Mouse (Mus musculus) MEL (cell line): ENCODE measurements around the gene Atp2a2. TPM values are rescaled to one million over a fixed set of nuclear protein-coding genes. Genes with fewer than 3 reads are reported as not detected.

Experiments
- DNase-seq: peaks from one replicate; pipeline ENCODE4 v3.0.0; 2011; ENCODE audit warnings: low read depth, low spot score
- H3K27ac ChIP-seq: 2 replicates; pipeline ENCODE4 v1.5.1; 2012; ENCODE audit warnings: low read depth, mild to moderate bottlenecking, control low read depth, low read length, moderate library complexity; ENCODE audit not compliant: control insufficient read depth
- H3K27me3 ChIP-seq, 2 experiments: fragments of 150-350 bp in 1 of 2; sonication (generic) in 1 of 2; 2 replicates each; pipeline ENCODE4 v1.6.1; 2012; ENCODE audit warnings: low read length in 2 of 2, mild to moderate bottlenecking in 2 of 2, improper control_type of control experiment in 1 of 2, moderate library complexity in 1 of 2; ENCODE audit not compliant: insufficient read depth in 2 of 2, control insufficient read depth in 1 of 2
- H3K36me3 ChIP-seq, 2 experiments: 2 replicates each; pipeline ENCODE4 v1.6.1; 2012 to 2014; ENCODE audit warnings: low read length in 2 of 2, improper control_type of control experiment in 1 of 2, inconsistent platforms in 1 of 2, mild to moderate bottlenecking in 1 of 2; ENCODE audit not compliant: insufficient read depth in 2 of 2, control insufficient read depth in 1 of 2
- H3K4me1 ChIP-seq, 2 experiments: fragments of 150-350 bp in 1 of 2; sonication (generic) in 1 of 2; 2 replicates each; pipeline ENCODE4 v1.6.1; 2012; ENCODE audit warnings: low read length in 2 of 2, improper control_type of control experiment in 1 of 2, mild to moderate bottlenecking in 1 of 2; ENCODE audit not compliant: insufficient read depth in 2 of 2, control insufficient read depth in 1 of 2
- H3K4me3 ChIP-seq, 2 experiments: fragments of 150-350 bp in 1 of 2; sonication (generic) in 1 of 2; 2 replicates each; pipeline ENCODE4 v1.5.1; 2012; ENCODE audit warnings: low read depth in 2 of 2, low read length in 2 of 2, mild to moderate bottlenecking in 2 of 2, moderate library complexity in 2 of 2, control low read depth in 1 of 2, improper control_type of control experiment in 1 of 2; ENCODE audit not compliant: control insufficient read depth in 1 of 2, insufficient read depth in 1 of 2
- H3K79me2 ChIP-seq: 2 replicates; pipeline ENCODE4 v1.6.1; 2012; ENCODE audit warnings: mild to moderate bottlenecking, low read length, moderate library complexity; ENCODE audit not compliant: control insufficient read depth, poor library complexity, insufficient read depth
- H3K9ac ChIP-seq: 2 replicates; pipeline ENCODE4 v1.6.1; 2012; ENCODE audit warnings: low read depth, mild to moderate bottlenecking, control low read depth, low read length, moderate library complexity; ENCODE audit not compliant: control insufficient read depth, poor library complexity, severe bottlenecking
- H3K9me3 ChIP-seq: fragments of 150-350 bp; sonication (generic); replicated peaks from 2 replicates; pipeline ENCODE4 v1.6.1; 2012; ENCODE audit warnings: mild to moderate bottlenecking, low read length, improper control_type of control experiment, moderate library complexity; ENCODE audit not compliant: insufficient read depth
- BHLHE40 ChIP-seq: IDR thresholded peaks from 2 replicates; pipeline ENCODE4 v1.6.1; 2012; ENCODE audit warnings: low read depth, mild to moderate bottlenecking, inconsistent platforms, low read length, improper control_type of control experiment, borderline replicate concordance
- CTCF ChIP-seq, 3 experiments: IDR thresholded peaks in 2 of 3; conservative IDR thresholded peaks in 1 of 3; 2 replicates each; pipeline ENCODE4 v1.5.1; 2011 to 2012; ENCODE audit warnings: low read length in 3 of 3, low read depth in 2 of 3, mild to moderate bottlenecking in 2 of 3, improper control_type of control experiment in 1 of 3, inconsistent platforms in 1 of 3, mixed read lengths in 1 of 3, moderate library complexity in 1 of 3; ENCODE audit not compliant: control insufficient read depth in 1 of 3, insufficient read depth in 1 of 3, poor library complexity in 1 of 3, severe bottlenecking in 1 of 3
- E2F4 ChIP-seq: IDR thresholded peaks from 2 replicates; pipeline ENCODE4 v1.6.1; 2011; ENCODE audit warnings: low read depth, low read length, improper control_type of control experiment, borderline replicate concordance
- EP300 ChIP-seq, 2 experiments: IDR thresholded peaks; 2 replicates each; pipeline ENCODE4 v1.6.1; 2011; ENCODE audit warnings: improper control_type of control experiment in 2 of 2, low read length in 2 of 2, low read depth in 1 of 2, mild to moderate bottlenecking in 1 of 2
- ETS1 ChIP-seq: IDR thresholded peaks from 2 replicates; pipeline ENCODE4 v1.6.1; 2012; ENCODE audit warnings: low read depth, mild to moderate bottlenecking, inconsistent platforms, low read length, improper control_type of control experiment, moderate library complexity
- GABPA ChIP-seq: IDR thresholded peaks from 2 replicates; pipeline ENCODE4 v1.6.1; 2012; ENCODE audit warnings: low read depth, mild to moderate bottlenecking, inconsistent platforms, low read length, improper control_type of control experiment, moderate library complexity
- JUND ChIP-seq: IDR thresholded peaks from 2 replicates; pipeline ENCODE4 v1.6.1; 2011; ENCODE audit warnings: low read depth, mild to moderate bottlenecking, improper control_type of control experiment, low read length
- KAT2A ChIP-seq: conservative IDR thresholded peaks from 2 replicates; pipeline ENCODE4 v1.6.1; 2012; ENCODE audit warnings: low read depth, low read length, improper control_type of control experiment, inconsistent platforms
- MAX ChIP-seq: IDR thresholded peaks from 2 replicates; pipeline ENCODE4 v1.6.1; 2011; ENCODE audit warnings: low read length, improper control_type of control experiment
- MEF2A ChIP-seq: IDR thresholded peaks from 2 replicates; pipeline ENCODE4 v1.6.1; 2014; ENCODE audit warnings: low read depth, mild to moderate bottlenecking, inconsistent platforms, low read length, improper control_type of control experiment; ENCODE audit not compliant: poor library complexity, insufficient replicate concordance, severe bottlenecking; ENCODE audit errors: extremely low read depth
- MXI1 ChIP-seq: IDR thresholded peaks from 2 replicates; pipeline ENCODE4 v1.6.1; 2011; ENCODE audit warnings: mild to moderate bottlenecking, low read depth, low read length, improper control_type of control experiment
- MYB ChIP-seq: IDR thresholded peaks from 2 replicates; pipeline ENCODE4 v1.6.1; 2011; ENCODE audit warnings: mild to moderate bottlenecking, low read depth, low read length, improper control_type of control experiment
- NRF1 ChIP-seq: IDR thresholded peaks from 2 replicates; pipeline ENCODE4 v1.6.1; 2014; ENCODE audit warnings: low read depth, mild to moderate bottlenecking, inconsistent platforms, low read length, improper control_type of control experiment, moderate library complexity; ENCODE audit not compliant: poor library complexity, insufficient read depth, severe bottlenecking
- POLR2AphosphoS2 ChIP-seq: IDR thresholded peaks from 2 replicates; pipeline ENCODE4 v1.6.1; 2011; ENCODE audit warnings: low read length, improper control_type of control experiment
- POLR2AphosphoS5 ChIP-seq: IDR thresholded peaks from 2 replicates; pipeline ENCODE4 v1.6.1; 2012; ENCODE audit warnings: low read depth, borderline replicate concordance, mild to moderate bottlenecking, inconsistent platforms, low read length, moderate library complexity, mixed read lengths
- TAL1 ChIP-seq: IDR thresholded peaks from 2 replicates; pipeline ENCODE4 v1.6.1; 2012; ENCODE audit warnings: mild to moderate bottlenecking, inconsistent platforms, low read length, moderate library complexity, mixed read lengths
- UBTF ChIP-seq: IDR thresholded peaks from 2 replicates; pipeline ENCODE4 v1.6.1; 2012; ENCODE audit warnings: low read depth, mild to moderate bottlenecking, inconsistent platforms, low read length, improper control_type of control experiment, moderate library complexity, borderline replicate concordance; ENCODE audit not compliant: insufficient read depth
- USF1 ChIP-seq: IDR thresholded peaks from 2 replicates; pipeline ENCODE4 v1.6.1; 2014; ENCODE audit warnings: low read depth, mild to moderate bottlenecking, inconsistent platforms, low read length, improper control_type of control experiment, moderate library complexity
- ZC3H11A ChIP-seq: IDR thresholded peaks from 2 replicates; pipeline ENCODE4 v1.6.1; 2012; ENCODE audit warnings: low read depth, mild to moderate bottlenecking, inconsistent platforms, low read length, improper control_type of control experiment
- ZKSCAN1 ChIP-seq: IDR thresholded peaks from 2 replicates; pipeline ENCODE4 v1.6.1; 2012; ENCODE audit warnings: low read depth, mild to moderate bottlenecking, inconsistent platforms, low read length, improper control_type of control experiment, moderate library complexity
- polyA plus RNA-seq, 2 experiments: library from polyadenylated mRNA; stranded (reverse) in 1 of 2; unstranded in 1 of 2; fragments of >175 nt in 1 of 2; fragments of >200 nt in 1 of 2; gene quantifications; 2 replicates each; pipeline versions ENCODE4 v1.2.1 to v1.2.4; 2012; ENCODE audit warnings: low replicate concordance in 2 of 2, low read depth in 1 of 2; ENCODE audit not compliant: insufficient read length in 2 of 2, insufficient read depth in 1 of 2, missing spikeins in 1 of 2
- total RNA-seq: library from RNA; depleted of rRNA; stranded (reverse); fragments of 300-350 nt; gene quantifications from 2 replicates; pipeline ENCODE4 v1.2.3, GENCODE M21; 2012

Gene Atp2a2
- total and polyA plus RNA-seq, 3 experiments: 117 to 199 (median 176) TPM

- no peak overlapping the region for H3K9ac ChIP-seq
- no peaks in the 10 kb centered on the region for H3K79me2 ChIP-seq
- no peaks in the 10 kb centered on the region for H3K9me3 ChIP-seq
- H3K4me1 ChIP-seq: no peaks in the 10 kb centered on the region
- no peak overlapping the region for H3K4me3 ChIP-seq
- TF ChIP-seq E2F4 (no peak), MAX (no peak), JUND (no peak), EP300 (IDR thresholded peaks at IDR 0.05; ENCODE audit: low read depth in 1 of 2, low read length in 2 of 2) (no peak), MEF2A (no peak), GABPA (no peak), ZKSCAN1 (no peak), BHLHE40 (no peak), ETS1 (no peak), TAL1 (no peak), MYB (no peak), USF1 (no peak)
- TF ChIP-seq, all 39 proteins: peak for 0
- H3K36me3 ChIP-seq: peaks cover 0 to 17% of the 10 kb centered on the region in 2 experiments; a peak in 2 of 4 replicates
- H3K27ac ChIP-seq: no peak overlapping the region
- DNase-seq: no peak
- no peaks in the 10 kb centered on the region for H3K27me3 ChIP-seq
Measured at GRCm38 (mm10) chr5:122454442-122454841, 47.6 kb downstream of the Atp2a2 start.

- Histone ChIP-seq H3K36me3 (peaks cover 0 to 13% of the 10 kb centered on the region in 2 experiments; a peak in 2 of 4 replicates), H3K9me3 (no peaks in the 10 kb centered on the region), H3K27ac (no peak overlapping the region), H3K27me3 (no peaks in the 10 kb centered on the region), H3K9ac (no peak overlapping the region), H3K79me2 (no peaks in the 10 kb centered on the region), H3K4me3 (no peak overlapping the region), H3K4me1 (no peaks in the 10 kb centered on the region)
- DNase-seq: no peak
- TF ChIP-seq MYB (no peak), POLR2AphosphoS5 (no peak), POLR2AphosphoS2 (no peak), MEF2A (no peak), KAT2A (no peak), UBTF (no peak), MXI1 (no peak), CTCF (IDR thresholded peaks at IDR 0.05 in 2 of 3, conservative IDR thresholded peaks at IDR 0.05 in 1 of 3; ENCODE audit: control insufficient read depth in 1 of 3, insufficient read depth in 1 of 3, low read depth in 2 of 3, low read length in 3 of 3, poor library complexity in 1 of 3, severe bottlenecking in 1 of 3) (no peak), ZC3H11A (no peak), NRF1 (no peak)
Measured at GRCm38 (mm10) chr5:122453188-122453587, 48.8 kb downstream of the Atp2a2 start.
